Mouse (Mus musculus) MEL (cell line): ENCODE measurements around the gene Cd52. TPM values are rescaled to one million over a fixed set of nuclear protein-coding genes. Genes with fewer than 3 reads are reported as not detected.

Experiments
- DNase-seq: peaks from one replicate; pipeline ENCODE4 v3.0.0; 2011; ENCODE audit warnings: low read depth, low spot score
- H3K27ac ChIP-seq: 2 replicates; pipeline ENCODE4 v1.5.1; 2012; ENCODE audit warnings: low read depth, mild to moderate bottlenecking, control low read depth, low read length, moderate library complexity; ENCODE audit not compliant: control insufficient read depth
- H3K27me3 ChIP-seq, 2 experiments: fragments of 150-350 bp in 1 of 2; sonication (generic) in 1 of 2; 2 replicates each; pipeline ENCODE4 v1.6.1; 2012; ENCODE audit warnings: low read length in 2 of 2, mild to moderate bottlenecking in 2 of 2, improper control_type of control experiment in 1 of 2, moderate library complexity in 1 of 2; ENCODE audit not compliant: insufficient read depth in 2 of 2, control insufficient read depth in 1 of 2
- H3K36me3 ChIP-seq, 2 experiments: 2 replicates each; pipeline ENCODE4 v1.6.1; 2012 to 2014; ENCODE audit warnings: low read length in 2 of 2, improper control_type of control experiment in 1 of 2, inconsistent platforms in 1 of 2, mild to moderate bottlenecking in 1 of 2; ENCODE audit not compliant: insufficient read depth in 2 of 2, control insufficient read depth in 1 of 2
- H3K4me1 ChIP-seq, 2 experiments: fragments of 150-350 bp in 1 of 2; sonication (generic) in 1 of 2; 2 replicates each; pipeline ENCODE4 v1.6.1; 2012; ENCODE audit warnings: low read length in 2 of 2, improper control_type of control experiment in 1 of 2, mild to moderate bottlenecking in 1 of 2; ENCODE audit not compliant: insufficient read depth in 2 of 2, control insufficient read depth in 1 of 2
- H3K4me3 ChIP-seq, 2 experiments: fragments of 150-350 bp in 1 of 2; sonication (generic) in 1 of 2; 2 replicates each; pipeline ENCODE4 v1.5.1; 2012; ENCODE audit warnings: low read depth in 2 of 2, low read length in 2 of 2, mild to moderate bottlenecking in 2 of 2, moderate library complexity in 2 of 2, control low read depth in 1 of 2, improper control_type of control experiment in 1 of 2; ENCODE audit not compliant: control insufficient read depth in 1 of 2, insufficient read depth in 1 of 2
- H3K79me2 ChIP-seq: 2 replicates; pipeline ENCODE4 v1.6.1; 2012; ENCODE audit warnings: mild to moderate bottlenecking, low read length, moderate library complexity; ENCODE audit not compliant: control insufficient read depth, poor library complexity, insufficient read depth
- H3K9ac ChIP-seq: 2 replicates; pipeline ENCODE4 v1.6.1; 2012; ENCODE audit warnings: low read depth, mild to moderate bottlenecking, control low read depth, low read length, moderate library complexity; ENCODE audit not compliant: control insufficient read depth, poor library complexity, severe bottlenecking
- H3K9me3 ChIP-seq: fragments of 150-350 bp; sonication (generic); replicated peaks from 2 replicates; pipeline ENCODE4 v1.6.1; 2012; ENCODE audit warnings: mild to moderate bottlenecking, low read length, improper control_type of control experiment, moderate library complexity; ENCODE audit not compliant: insufficient read depth
- BHLHE40 ChIP-seq: IDR thresholded peaks from 2 replicates; pipeline ENCODE4 v1.6.1; 2012; ENCODE audit warnings: low read depth, mild to moderate bottlenecking, inconsistent platforms, low read length, improper control_type of control experiment, borderline replicate concordance
- CHD2 ChIP-seq: IDR thresholded peaks from 2 replicates; pipeline ENCODE4 v1.6.1; 2011; ENCODE audit warnings: low read length, improper control_type of control experiment
- E2F4 ChIP-seq: IDR thresholded peaks from 2 replicates; pipeline ENCODE4 v1.6.1; 2011; ENCODE audit warnings: low read depth, low read length, improper control_type of control experiment, borderline replicate concordance
- ELF1 ChIP-seq: IDR thresholded peaks from 2 replicates; pipeline ENCODE4 v1.6.1; 2014; ENCODE audit warnings: low read depth, mild to moderate bottlenecking, inconsistent platforms, low read length, improper control_type of control experiment, moderate library complexity
- EP300 ChIP-seq, 2 experiments: IDR thresholded peaks; 2 replicates each; pipeline ENCODE4 v1.6.1; 2011; ENCODE audit warnings: improper control_type of control experiment in 2 of 2, low read length in 2 of 2, low read depth in 1 of 2, mild to moderate bottlenecking in 1 of 2
- ETS1 ChIP-seq: IDR thresholded peaks from 2 replicates; pipeline ENCODE4 v1.6.1; 2012; ENCODE audit warnings: low read depth, mild to moderate bottlenecking, inconsistent platforms, low read length, improper control_type of control experiment, moderate library complexity
- GABPA ChIP-seq: IDR thresholded peaks from 2 replicates; pipeline ENCODE4 v1.6.1; 2012; ENCODE audit warnings: low read depth, mild to moderate bottlenecking, inconsistent platforms, low read length, improper control_type of control experiment, moderate library complexity
- GATA1 ChIP-seq: IDR thresholded peaks from 2 replicates; pipeline ENCODE4 v1.6.1; 2011; ENCODE audit warnings: low read depth, low read length, improper control_type of control experiment
- MAX ChIP-seq: IDR thresholded peaks from 2 replicates; pipeline ENCODE4 v1.6.1; 2011; ENCODE audit warnings: low read length, improper control_type of control experiment
- MAZ ChIP-seq: IDR thresholded peaks from 2 replicates; pipeline ENCODE4 v1.6.1; 2012; ENCODE audit warnings: low read depth, mild to moderate bottlenecking, inconsistent platforms, low read length, improper control_type of control experiment
- MYB ChIP-seq: IDR thresholded peaks from 2 replicates; pipeline ENCODE4 v1.6.1; 2011; ENCODE audit warnings: mild to moderate bottlenecking, low read depth, low read length, improper control_type of control experiment
- NELFE ChIP-seq: IDR thresholded peaks from 2 replicates; pipeline ENCODE4 v1.6.1; 2011; ENCODE audit warnings: low read depth, low read length, improper control_type of control experiment
- POLR2A ChIP-seq, 2 experiments: IDR thresholded peaks; 2 replicates each; pipeline ENCODE4 v1.6.1; 2011 to 2012; ENCODE audit warnings: low read length in 2 of 2, mild to moderate bottlenecking in 2 of 2, control low read depth in 1 of 2, improper control_type of control experiment in 1 of 2, low read depth in 1 of 2, moderate library complexity in 1 of 2; ENCODE audit not compliant: control insufficient read depth in 1 of 2, insufficient read depth in 1 of 2, poor library complexity in 1 of 2
- POLR2AphosphoS5 ChIP-seq: IDR thresholded peaks from 2 replicates; pipeline ENCODE4 v1.6.1; 2012; ENCODE audit warnings: low read depth, borderline replicate concordance, mild to moderate bottlenecking, inconsistent platforms, low read length, moderate library complexity, mixed read lengths
- RCOR1 ChIP-seq: IDR thresholded peaks from 2 replicates; pipeline ENCODE4 v1.6.1; 2012; ENCODE audit warnings: low read depth, mild to moderate bottlenecking, inconsistent platforms, low read length, improper control_type of control experiment
- SIN3A ChIP-seq: IDR thresholded peaks from 2 replicates; pipeline ENCODE4 v1.6.1; 2012; ENCODE audit warnings: low read length, improper control_type of control experiment, inconsistent platforms
- SMC3 ChIP-seq: IDR thresholded peaks from 2 replicates; pipeline ENCODE4 v1.6.1; 2011; ENCODE audit warnings: low read depth, low read length, improper control_type of control experiment
- TAL1 ChIP-seq: IDR thresholded peaks from 2 replicates; pipeline ENCODE4 v1.6.1; 2012; ENCODE audit warnings: mild to moderate bottlenecking, inconsistent platforms, low read length, moderate library complexity, mixed read lengths
- TCF12 ChIP-seq: IDR thresholded peaks from 2 replicates; pipeline ENCODE4 v1.6.1; 2014; ENCODE audit warnings: low read depth, mild to moderate bottlenecking, inconsistent platforms, low read length, improper control_type of control experiment, moderate library complexity
- UBTF ChIP-seq: IDR thresholded peaks from 2 replicates; pipeline ENCODE4 v1.6.1; 2012; ENCODE audit warnings: low read depth, mild to moderate bottlenecking, inconsistent platforms, low read length, improper control_type of control experiment, moderate library complexity, borderline replicate concordance; ENCODE audit not compliant: insufficient read depth
- USF2 ChIP-seq, 2 experiments: IDR thresholded peaks; 2 replicates each; pipeline ENCODE4 v1.6.1; 2011 to 2012; ENCODE audit warnings: improper control_type of control experiment in 2 of 2, low read length in 2 of 2, borderline replicate concordance in 1 of 2, inconsistent platforms in 1 of 2, low read depth in 1 of 2, mild to moderate bottlenecking in 1 of 2; ENCODE audit not compliant: insufficient read depth in 1 of 2
- ZC3H11A ChIP-seq: IDR thresholded peaks from 2 replicates; pipeline ENCODE4 v1.6.1; 2012; ENCODE audit warnings: low read depth, mild to moderate bottlenecking, inconsistent platforms, low read length, improper control_type of control experiment
- ZKSCAN1 ChIP-seq: IDR thresholded peaks from 2 replicates; pipeline ENCODE4 v1.6.1; 2012; ENCODE audit warnings: low read depth, mild to moderate bottlenecking, inconsistent platforms, low read length, improper control_type of control experiment, moderate library complexity
- polyA plus RNA-seq, 2 experiments: library from polyadenylated mRNA; stranded (reverse) in 1 of 2; unstranded in 1 of 2; fragments of >175 nt in 1 of 2; fragments of >200 nt in 1 of 2; gene quantifications; 2 replicates each; pipeline versions ENCODE4 v1.2.1 to v1.2.4; 2012; ENCODE audit warnings: low replicate concordance in 2 of 2, low read depth in 1 of 2; ENCODE audit not compliant: insufficient read length in 2 of 2, insufficient read depth in 1 of 2, missing spikeins in 1 of 2
- total RNA-seq: library from RNA; depleted of rRNA; stranded (reverse); fragments of 300-350 nt; gene quantifications from 2 replicates; pipeline ENCODE4 v1.2.3, GENCODE M21; 2012

The Cd52 gene
- total and polyA plus RNA-seq, 3 experiments: 0.86 to 1.3 TPM; not detected in 1

DNA sequence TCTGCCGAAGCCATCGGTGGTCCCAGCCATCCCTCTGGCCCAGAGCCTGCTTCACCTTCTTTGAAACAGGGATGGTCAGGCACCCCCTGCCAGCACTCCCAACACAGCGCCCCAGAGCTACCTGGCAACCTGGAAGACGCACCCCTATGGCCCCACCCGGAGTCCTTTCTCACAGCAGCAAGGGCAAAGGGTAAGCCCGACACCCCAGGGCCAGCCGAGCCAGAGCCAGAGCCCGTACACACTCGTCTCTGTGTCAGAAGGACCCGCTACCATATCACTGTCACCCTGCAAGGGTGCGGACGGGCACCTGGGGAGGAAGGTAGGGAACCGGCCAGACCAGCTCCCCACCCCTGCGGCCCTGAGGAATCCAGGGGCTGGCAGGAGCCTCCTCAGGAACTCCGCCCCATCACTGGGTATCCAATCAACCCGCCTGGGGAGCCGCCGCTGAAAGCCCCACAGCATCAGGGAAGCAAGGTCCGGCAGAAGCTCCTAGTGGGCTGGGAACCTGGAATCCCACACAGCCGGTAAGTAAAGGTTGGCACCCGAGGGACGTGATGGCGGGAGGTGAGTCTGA, 29.4 kb downstream of the Cd52 start:
- no peak for TF ChIP-seq SIN3A
- TF ChIP-seq TCF12: no peak
- no peak for TF ChIP-seq EP300 (IDR thresholded peaks at IDR 0.05; ENCODE audit: low read depth in 1 of 2, low read length in 2 of 2)
- no peak for TF ChIP-seq SMC3
- TF ChIP-seq ELF1: no peak
- no peak for TF ChIP-seq E2F4
- TF ChIP-seq NELFE: no peak
- TF ChIP-seq BHLHE40: no peak
- TF ChIP-seq POLR2AphosphoS5: no peak
- no peak for TF ChIP-seq GATA1
- no peak for TF ChIP-seq ZKSCAN1
- no peak for TF ChIP-seq TAL1
- no peak for TF ChIP-seq GABPA
- TF ChIP-seq ETS1: no peak
- no peak for TF ChIP-seq MAZ
- TF ChIP-seq USF2 (IDR thresholded peaks at IDR 0.05; ENCODE audit: borderline replicate concordance in 1 of 2, insufficient read depth in 1 of 2, low read depth in 1 of 2, low read length in 2 of 2): no peak
- no peak for TF ChIP-seq MYB
- no peak for TF ChIP-seq CHD2
- TF ChIP-seq UBTF: no peak
- no peak for TF ChIP-seq POLR2A (IDR thresholded peaks at IDR 0.05; ENCODE audit: control insufficient read depth in 1 of 2, insufficient read depth in 1 of 2, low read depth in 1 of 2, low read length in 2 of 2, poor library complexity in 1 of 2)
- DNase-seq: no peak
- Histone ChIP-seq H3K36me3 (peaks cover 0 to 3% of the 10 kb centered on the region in 2 experiments; a peak in 2 of 4 replicates), H3K27me3 (no peaks in the 10 kb centered on the region), H3K79me2 (no peaks in the 10 kb centered on the region), H3K4me1 (peaks cover 3 to 18% of the 10 kb centered on the region in 2 experiments), H3K4me3 (no peak overlapping the region), H3K27ac (no peak overlapping the region), H3K9ac (no peak overlapping the region), H3K9me3 (no peaks in the 10 kb centered on the region)

DNA sequence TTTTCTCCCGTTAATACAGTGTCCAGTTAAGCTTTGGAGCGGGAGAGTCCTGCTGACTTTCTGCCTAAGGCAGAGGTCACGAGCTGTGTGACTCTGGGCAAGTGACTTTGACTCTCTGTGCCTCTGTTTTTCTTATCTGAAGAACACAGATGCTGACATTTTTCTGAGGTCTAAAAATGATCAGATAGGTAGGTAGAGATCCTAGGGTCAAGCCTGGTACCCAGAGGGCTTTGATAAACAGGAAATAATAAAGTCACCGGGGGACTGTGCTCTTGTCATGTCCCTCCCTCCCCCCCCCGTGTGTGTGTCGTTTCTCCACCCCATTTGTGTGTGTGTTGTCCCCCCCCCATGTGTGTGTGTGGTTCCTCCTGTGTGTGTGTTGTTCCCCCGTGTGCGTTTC, 32.3 kb downstream of the Cd52 start:
- Histone ChIP-seq H3K79me2 (no peaks in the 10 kb centered on the region), H3K9ac (peak overlapping the region; percentile 29), H3K4me1 (peaks cover 3 to 18% of the 10 kb centered on the region in 2 experiments), H3K27ac (peak overlapping the region; percentile 51), H3K36me3 (peaks cover 0 to 3% of the 10 kb centered on the region in 2 experiments; a peak in 2 of 4 replicates), H3K9me3 (no peaks in the 10 kb centered on the region), H3K27me3 (no peaks in the 10 kb centered on the region), H3K4me3 (peak overlapping the region; percentile 43 to 53)
- TF ChIP-seq TCF12: peak; percentile 67; the same call in 1 of the 2 replicates
- TF ChIP-seq RCOR1: 0 out of 2 replicates have a peak, but pooled peaks have one; percentile 15
- TF ChIP-seq MAX: no peak
- TF ChIP-seq ZC3H11A: no peak
- TF ChIP-seq EP300 (IDR thresholded peaks at IDR 0.05; ENCODE audit: low read depth in 1 of 2, low read length in 2 of 2): peak in 1 of 2 experiments; percentile 40; a peak in 3 of 4 replicates
- no peak for TF ChIP-seq ZKSCAN1
- peak; percentile 41; the same call in 1 of the 2 replicates for TF ChIP-seq GATA1
- no peak for TF ChIP-seq MAZ
- peak; percentile 23; the same call in 1 of the 2 replicates for TF ChIP-seq ETS1
- TF ChIP-seq TAL1: peak; percentile 26; the same call in 1 of the 2 replicates
- DNase-seq: no peak
